10 mouse cellular contexts compared by ENCODE assay signal in the genomic region with DNA sequence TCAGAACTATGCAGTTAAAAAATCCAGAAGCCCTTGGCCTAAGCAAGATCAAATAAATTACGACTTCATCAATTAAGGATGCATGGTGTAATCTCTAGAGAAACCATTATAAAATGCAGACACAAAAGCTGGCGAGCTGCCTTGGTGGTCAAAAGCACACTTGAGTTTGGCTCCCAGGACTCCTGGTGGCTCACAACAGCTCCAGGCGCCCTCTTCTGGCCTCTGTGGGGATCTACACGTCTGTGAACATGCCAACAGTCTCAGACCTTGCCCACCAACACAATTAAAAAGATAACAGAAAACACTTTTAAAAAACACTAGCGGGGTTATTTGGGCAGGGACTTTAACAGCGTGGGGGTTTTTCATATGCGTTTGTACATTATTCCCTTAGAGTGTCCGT. TPM values are rescaled to one million over a fixed set of nuclear protein-coding genes. Genes with fewer than 3 reads are reported as not detected.
DNase-seq lines count a peak whose midpoint lies in the region; ATAC-seq and TF ChIP-seq lines count a peak whose summit lies in the region.
"Had no signal": no experiment of that assay in that cellular context is flagged by ENCODE, and none has a peak within 500 bp of the region (broad histone marks: within the 10 kb centered on the region; RNA-seq: fewer than 3 reads in every experiment).

No protein-coding gene starts in this region.

- no peak overlapping the region for H3K9ac ChIP-seq in midbrain, embryonic 14.5 days (replicated peaks; ENCODE audit: low read length)
- H3K9ac ChIP-seq in midbrain, embryonic 13.5 days (replicated peaks), result no peak overlapping the region
- H3K9ac ChIP-seq: heart, embryonic 13.5 days had no signal

- no peak overlapping the region for H3K27ac ChIP-seq in midbrain, embryonic 14.5 days (replicated peaks; ENCODE audit: low read depth, low read length)
- no peak overlapping the region for H3K27ac ChIP-seq in midbrain, embryonic 13.5 days
- H3K27ac ChIP-seq in bone marrow, adult 2 months (ENCODE audit: control insufficient read depth, insufficient read depth, low read depth, low read length, poor library complexity), result no peak overlapping the region
- H3K27ac ChIP-seq: heart, embryonic 13.5 days had no signal

- peak; percentile 72 for TF ChIP-seq CTCF in bone marrow, adult 2 months (IDR thresholded peaks at IDR 0.05; ENCODE audit: control insufficient read depth, insufficient read depth, low read length)

- peak; percentile 82 for DNase-seq in midbrain, embryonic 14.5 days
- DNase-seq in fibroblast of lung, adult 2 months (ENCODE audit: low read depth), result peak; percentile 29
- peak; percentile 31 to 56 for DNase-seq in left cerebral cortex, postnatal 36 days (ENCODE audit: low spot score in 2 of 2)
- DNase-seq in ovary, adult 18-20 months (ENCODE audit: low spot score), result peak; percentile 11
- peak; percentile 67 for DNase-seq in thymus, postnatal 0 days (ENCODE audit: low spot score)

- no peak for ATAC-seq in midbrain, embryonic 14.5 days (ENCODE audit: low FRiP score, low TSS enrichment)
- ATAC-seq in midbrain, embryonic 13.5 days, result no peak
- peak; percentile 71 for ATAC-seq in inflammation-experienced regulatory T-cells, adult 6 months

- no peaks in the 10 kb centered on the region for H3K9me3 ChIP-seq in midbrain, embryonic 14.5 days (ENCODE audit: control insufficient read depth, low read length)
- no peaks in the 10 kb centered on the region for H3K9me3 ChIP-seq in midbrain, embryonic 13.5 days

- no peak overlapping the region for H3K4me2 ChIP-seq in midbrain, embryonic 14.5 days (ENCODE audit: low read length)
- no peak overlapping the region for H3K4me2 ChIP-seq in midbrain, embryonic 13.5 days (replicated peaks)
- H3K4me2 ChIP-seq: heart, embryonic 13.5 days had no signal

- H3K27me3 ChIP-seq in midbrain, embryonic 14.5 days (ENCODE audit: control insufficient read depth, insufficient read depth, low read length), result no peaks in the 10 kb centered on the region
- H3K27me3 ChIP-seq in midbrain, embryonic 13.5 days, result no peaks in the 10 kb centered on the region
- H3K27me3 ChIP-seq: heart, embryonic 13.5 days had no signal

- intact Hi-C loops in left cerebral cortex, postnatal 36 days (cut with DNase I), result loop anchor here (5.0 to 10.0 kb wide), 2 partner anchors 68 to 195 kb away; a partner anchor contains a TSS

- H3K36me3 ChIP-seq in midbrain, embryonic 14.5 days (ENCODE audit: control insufficient read depth, insufficient read depth, low read length), result no peaks in the 10 kb centered on the region
- no peaks in the 10 kb centered on the region for H3K36me3 ChIP-seq in midbrain, embryonic 13.5 days
- H3K36me3 ChIP-seq: heart, embryonic 13.5 days had no signal

- 34% methylated on average over 8 of the region's 8 CpGs for WGBS in midbrain, embryonic 14.5 days
- WGBS in midbrain, embryonic 13.5 days, result 29% methylated on average over 8 of the region's 8 CpGs
- WGBS in bone marrow, adult 2 months, result 24% methylated on average over 8 of the region's 8 CpGs

- H3K4me3 ChIP-seq in midbrain, embryonic 14.5 days (replicated peaks; ENCODE audit: low read depth, low read length), result no peak overlapping the region
- H3K4me3 ChIP-seq in midbrain, embryonic 13.5 days (replicated peaks), result no peak overlapping the region
- no peak overlapping the region for H3K4me3 ChIP-seq in bone marrow, adult 2 months (replicated peaks; ENCODE audit: control insufficient read depth, low read depth, low read length)
- H3K4me3 ChIP-seq: heart, embryonic 13.5 days had no signal

- no peak for TF ChIP-seq POLR2A in bone marrow, adult 2 months (IDR thresholded peaks at IDR 0.05; ENCODE audit: borderline replicate concordance, control insufficient read depth, low read depth, low read length)

- no peaks in the 10 kb centered on the region for H3K4me1 ChIP-seq in midbrain, embryonic 14.5 days (ENCODE audit: control insufficient read depth, insufficient read depth, low read length)
- H3K4me1 ChIP-seq in midbrain, embryonic 13.5 days (replicated peaks), result peaks cover 9% of the 10 kb centered on the region
- H3K4me1 ChIP-seq in bone marrow, adult 2 months (ENCODE audit: control insufficient read depth, insufficient read depth, low read length), result no peaks in the 10 kb centered on the region

RNA-seq across cellular contexts. Expression of a gene that starts 12.4 kb away (rescaled TPM):
- polyA plus RNA-seq in midbrain, embryonic 14.5 days (2014; fragmentation: Nextera tagmentation; extraction: Ambion mirVana), result 0.36 TPM in 1 of 2 replicates, not detected in the other
- 0.11 and 0.14 TPM in 2 replicates for polyA plus RNA-seq in midbrain, embryonic 13.5 days (2015; fragmentation: Nextera tagmentation; extraction: Ambion mirVana)
- polyA plus RNA-seq in bone marrow, adult 2 months (2011; ENCODE audit: insufficient read depth, insufficient read length, low replicate concordance, missing spikeins), result not detected in 2 replicates
- polyA plus RNA-seq in inflammation-experienced regulatory T-cells, adult 6 months (2017; shearing (Covaris generic)), result not detected
- 1 to 10 TPM in 1 of 2 experiments, under 1 TPM in 1; 0.86 to 1.7 TPM for total RNA-seq in left cerebral cortex, postnatal 36 days (2021)
- polyA plus RNA-seq in thymus, postnatal 0 days (2015; fragmentation: Nextera tagmentation; extraction: Ambion mirVana), result 1.7 and 6.4 TPM in 2 replicates

RNA-seq across cellular contexts. Expression of a gene that starts 16.0 kb away (rescaled TPM):
- polyA plus RNA-seq in midbrain, embryonic 14.5 days (2014; fragmentation: Nextera tagmentation; extraction: Ambion mirVana), result not detected in 2 replicates
- polyA plus RNA-seq in midbrain, embryonic 13.5 days (2015; fragmentation: Nextera tagmentation; extraction: Ambion mirVana), result not detected in 2 replicates
- polyA plus RNA-seq in bone marrow, adult 2 months (2011; ENCODE audit: insufficient read depth, insufficient read length, low replicate concordance, missing spikeins), result not detected in 2 replicates
- polyA plus RNA-seq in inflammation-experienced regulatory T-cells, adult 6 months (2017; shearing (Covaris generic)), result not detected
- not detected for total RNA-seq in left cerebral cortex, postnatal 36 days (2021)
- polyA plus RNA-seq in thymus, postnatal 0 days (2015; fragmentation: Nextera tagmentation; extraction: Ambion mirVana), result not detected in 2 replicates
- polyA plus RNA-seq: heart, embryonic 13.5 days; stomach, embryonic 16.5 days had no signal

Comparison
In these comparisons a context has a peak if more than half of its experiments do, and no peak if none do; other contexts are left out.
1. DNase-seq: peak in every context shown above with its lines; median percentile 82 in midbrain, embryonic 14.5 days; 67 in thymus, postnatal 0 days; 44 in left cerebral cortex, postnatal 36 days; 29 in fibroblast of lung, adult 2 months; 11 in ovary, adult 18-20 months.